Mouse (Mus musculus) midbrain, embryonic 12.5 days (tissue): ENCODE results near the gene Rnf220. TPM values are rescaled to one million over a fixed set of nuclear protein-coding genes. Genes with fewer than 3 reads are reported as not detected.

Experiments used
- ATAC-seq: fragments of 200-750 bp; cut with Nextera tagmentation; 2 replicates; pipeline ENCODE4 v1.8.0; 2017; ENCODE audit warnings: low read depth, moderate TSS enrichment, moderate library complexity; ENCODE audit not compliant: low FRiP score
- H3K27ac ChIP-seq: fragments of 300-500 bp; sonication (generic); replicated peaks from 2 replicates; pipeline ENCODE4 v1.5.1; 2016; ENCODE audit warnings: mild to moderate bottlenecking
- H3K27me3 ChIP-seq: fragments of 300-500 bp; sonication (generic); 2 replicates; pipeline ENCODE4 v1.6.1; 2016; ENCODE audit warnings: mild to moderate bottlenecking
- H3K36me3 ChIP-seq: fragments of 300-500 bp; sonication (generic); 2 replicates; pipeline ENCODE4 v1.6.1; 2016
- H3K4me1 ChIP-seq: fragments of 300-500 bp; sonication (generic); 2 replicates; pipeline ENCODE4 v1.6.1; 2016
- H3K4me2 ChIP-seq: fragments of 300-500 bp; sonication (generic); replicated peaks from 2 replicates; pipeline ENCODE4 v1.6.1; 2016; ENCODE audit warnings: mild to moderate bottlenecking, moderate library complexity
- H3K4me3 ChIP-seq: fragments of 300-500 bp; sonication (generic); 2 replicates; pipeline ENCODE4 v1.5.1; 2016; ENCODE audit warnings: mild to moderate bottlenecking
- H3K9ac ChIP-seq: fragments of 300-500 bp; sonication (generic); replicated peaks from 2 replicates; pipeline ENCODE4 v1.6.1; 2016; ENCODE audit warnings: mild to moderate bottlenecking, moderate library complexity
- H3K9me3 ChIP-seq: fragments of 300-500 bp; sonication (generic); 2 replicates; pipeline ENCODE4 v1.6.1; 2016; ENCODE audit warnings: mild to moderate bottlenecking
- WGBS: fragments of 180-500 bp; shearing (Covaris S2); methylation state at CpG from one replicate; pipeline ENCODE4 v1.1.7; 2016; 5-methylcytosine and 5-hydroxymethylcytosine counted together
- polyA plus RNA-seq: library from polyadenylated mRNA; unstranded; fragments of >200 nt; fragmentation: Nextera tagmentation; extraction: Ambion mirVana; gene quantifications from 2 replicates; pipeline ENCODE4 v1.2.1, GENCODE M21; 2016

Rnf220 gene
- polyA plus RNA-seq, 1 experiment from 2014 or later = 108 TPM

GRCm38 (mm10) chr4:117318508-117318907, 178.3 kb downstream of the Rnf220 start:
- no peaks in the 10 kb centered on the region for H3K9me3 ChIP-seq
- 93% methylated on average over 9 of the region's 9 CpGs for WGBS
- no peak for ATAC-seq
- no peaks in the 10 kb centered on the region for H3K36me3 ChIP-seq
- H3K9ac ChIP-seq = no peak overlapping the region
- 0 out of 2 replicates have a peak overlapping the region, but pooled peaks have one; percentile 67 for H3K27ac ChIP-seq
- peaks cover 97% of the 10 kb centered on the region for H3K27me3 ChIP-seq
- no peak overlapping the region for H3K4me3 ChIP-seq
- peaks cover 34% of the 10 kb centered on the region for H3K4me1 ChIP-seq
- 0 out of 2 replicates have a peak overlapping the region, but pooled peaks have one; percentile 28 for H3K4me2 ChIP-seq

GRCm38 (mm10) chr4:117317701-117318190, 179.1 kb downstream of the Rnf220 start:
- Histone ChIP-seq H3K9ac (peak overlapping the region; percentile 6; the same call in 1 of the 2 replicates), H3K4me2 (peak overlapping the region; percentile 28), H3K36me3 (no peaks in the 10 kb centered on the region), H3K27me3 (peaks cover 97% of the 10 kb centered on the region), H3K4me1 (peaks cover 37% of the 10 kb centered on the region), H3K9me3 (no peaks in the 10 kb centered on the region), H3K4me3 (no peak overlapping the region), H3K27ac (peak overlapping the region; percentile 67)
- 25% methylated on average over 18 of the region's 18 CpGs for WGBS
- peak; percentile 74 for ATAC-seq

- Histone ChIP-seq H3K36me3 (no peaks in the 10 kb centered on the region), H3K9ac (no peak overlapping the region), H3K9me3 (no peaks in the 10 kb centered on the region), H3K27ac (peak overlapping the region; percentile 67), H3K4me3 (no peak overlapping the region), H3K4me1 (peaks cover 43% of the 10 kb centered on the region), H3K27me3 (peaks cover 98% of the 10 kb centered on the region), H3K4me2 (no peak overlapping the region)
- no peak for ATAC-seq
- 59% methylated on average over 6 of the region's 6 CpGs for WGBS
Observed at GRCm38 (mm10) chr4:117316800-117317199, 180.1 kb downstream of the Rnf220 start.

GRCm38 (mm10) chr4:117314849-117315500, 181.9 kb downstream of the Rnf220 start:
- no peaks in the 10 kb centered on the region for H3K9me3 ChIP-seq
- WGBS = 74% methylated on average over 16 of the region's 16 CpGs
- H3K36me3 ChIP-seq = no peaks in the 10 kb centered on the region
- no peak overlapping the region for H3K9ac ChIP-seq
- ATAC-seq = no peak
- no peak overlapping the region for H3K4me2 ChIP-seq
- H3K27me3 ChIP-seq = peaks cover 97% of the 10 kb centered on the region
- H3K27ac ChIP-seq = no peak overlapping the region
- H3K4me1 ChIP-seq = peaks cover 43% of the 10 kb centered on the region
- H3K4me3 ChIP-seq = no peak overlapping the region

GRCm38 (mm10) chr4:117313085-117313424, 183.8 kb downstream of the Rnf220 start:
- no peak for ATAC-seq
- no peak overlapping the region for H3K9ac ChIP-seq
- peaks cover 89% of the 10 kb centered on the region for H3K27me3 ChIP-seq
- H3K36me3 ChIP-seq = no peaks in the 10 kb centered on the region
- peaks cover 36% of the 10 kb centered on the region for H3K4me1 ChIP-seq
- H3K4me2 ChIP-seq = no peak overlapping the region
- H3K27ac ChIP-seq = no peak overlapping the region
- 2% methylated on average over 4 of the region's 4 CpGs for WGBS
- H3K4me3 ChIP-seq = no peak overlapping the region
- H3K9me3 ChIP-seq = no peaks in the 10 kb centered on the region

GRCm38 (mm10) chr4:117312416-117313084, 184.3 kb downstream of the Rnf220 start:
- H3K27ac ChIP-seq = no peak overlapping the region
- no peak overlapping the region for H3K4me3 ChIP-seq
- 5% methylated on average over 26 of the region's 26 CpGs for WGBS
- H3K4me1 ChIP-seq = peaks cover 32% of the 10 kb centered on the region
- H3K4me2 ChIP-seq = 0 out of 2 replicates have a peak overlapping the region, but pooled peaks have one; percentile 4
- ATAC-seq = no peak
- H3K9me3 ChIP-seq = no peaks in the 10 kb centered on the region
- peaks cover 87% of the 10 kb centered on the region for H3K27me3 ChIP-seq
- no peak overlapping the region for H3K9ac ChIP-seq
- no peaks in the 10 kb centered on the region for H3K36me3 ChIP-seq

GRCm38 (mm10) chr4:117311891-117312290, 185.0 kb downstream of the Rnf220 start:
- peaks cover 87% of the 10 kb centered on the region for H3K27me3 ChIP-seq
- no peak overlapping the region for H3K4me2 ChIP-seq
- no peak overlapping the region for H3K4me3 ChIP-seq
- 57% methylated on average over 5 of the region's 5 CpGs for WGBS
- H3K9me3 ChIP-seq = no peaks in the 10 kb centered on the region
- H3K4me1 ChIP-seq = peaks cover 29% of the 10 kb centered on the region
- no peak overlapping the region for H3K9ac ChIP-seq
- no peak overlapping the region for H3K27ac ChIP-seq
- ATAC-seq = no peak
- no peaks in the 10 kb centered on the region for H3K36me3 ChIP-seq

GRCm38 (mm10) chr4:117309427-117309826, 187.4 kb downstream of the Rnf220 start:
- Histone ChIP-seq H3K9ac (no peak overlapping the region), H3K36me3 (no peaks in the 10 kb centered on the region), H3K4me1 (peaks cover 24% of the 10 kb centered on the region), H3K4me2 (no peak overlapping the region), H3K27ac (no peak overlapping the region), H3K9me3 (no peaks in the 10 kb centered on the region), H3K27me3 (peaks cover 87% of the 10 kb centered on the region), H3K4me3 (no peak overlapping the region)
- ATAC-seq = no peak
- WGBS = 86% methylated on average over 1 of the region's 1 CpGs

GRCm38 (mm10) chr4:117307270-117307669, 189.6 kb downstream of the Rnf220 start:
- H3K9me3 ChIP-seq = no peaks in the 10 kb centered on the region
- peaks cover 34% of the 10 kb centered on the region for H3K4me1 ChIP-seq
- 62% methylated on average over 6 of the region's 6 CpGs for WGBS
- H3K4me2 ChIP-seq = no peak overlapping the region
- ATAC-seq = no peak
- H3K36me3 ChIP-seq = no peaks in the 10 kb centered on the region
- H3K9ac ChIP-seq = no peak overlapping the region
- H3K27ac ChIP-seq = no peak overlapping the region
- H3K27me3 ChIP-seq = peaks cover 87% of the 10 kb centered on the region
- no peak overlapping the region for H3K4me3 ChIP-seq

GRCm38 (mm10) chr4:117305461-117305860, 191.4 kb downstream of the Rnf220 start:
- ATAC-seq = no peak
- H3K4me3 ChIP-seq = no peak overlapping the region
- peaks cover 87% of the 10 kb centered on the region for H3K27me3 ChIP-seq
- H3K4me2 ChIP-seq = no peak overlapping the region
- H3K4me1 ChIP-seq = peaks cover 31% of the 10 kb centered on the region
- no peak overlapping the region for H3K9ac ChIP-seq
- H3K9me3 ChIP-seq = no peaks in the 10 kb centered on the region
- H3K36me3 ChIP-seq = no peaks in the 10 kb centered on the region
- H3K27ac ChIP-seq = no peak overlapping the region
- 61% methylated on average over 6 of the region's 7 CpGs for WGBS

- peaks cover 36% of the 10 kb centered on the region for H3K4me1 ChIP-seq
- H3K4me3 ChIP-seq = peak overlapping the region; percentile 36
- no peaks in the 10 kb centered on the region for H3K9me3 ChIP-seq
- H3K27ac ChIP-seq = peak overlapping the region; percentile 36; the same call in 1 of the 2 replicates
- H3K9ac ChIP-seq = peak overlapping the region; percentile 50; the same call in 1 of the 2 replicates
- H3K27me3 ChIP-seq = peaks cover 90% of the 10 kb centered on the region
- peak overlapping the region; percentile 62 for H3K4me2 ChIP-seq
- 5% methylated on average over 54 of the region's 54 CpGs for WGBS
- H3K36me3 ChIP-seq = no peaks in the 10 kb centered on the region
- ATAC-seq = no peak
Observed at GRCm38 (mm10) chr4:117304239-117305025, 192.4 kb downstream of the Rnf220 start.
